Mouse (Mus musculus): ENCODE data around the gene Scube1. TPM values are rescaled to one million over a fixed set of nuclear protein-coding genes. Genes with fewer than 3 reads are reported as not detected.

Gene Scube1
- 0.18 and 0.27 TPM in 2 replicates for total RNA-seq (2014; rRNA removed)
- polyA plus RNA-seq (2012; rRNA removed), result 0.13 and 0.27 TPM in 2 replicates

DNA sequence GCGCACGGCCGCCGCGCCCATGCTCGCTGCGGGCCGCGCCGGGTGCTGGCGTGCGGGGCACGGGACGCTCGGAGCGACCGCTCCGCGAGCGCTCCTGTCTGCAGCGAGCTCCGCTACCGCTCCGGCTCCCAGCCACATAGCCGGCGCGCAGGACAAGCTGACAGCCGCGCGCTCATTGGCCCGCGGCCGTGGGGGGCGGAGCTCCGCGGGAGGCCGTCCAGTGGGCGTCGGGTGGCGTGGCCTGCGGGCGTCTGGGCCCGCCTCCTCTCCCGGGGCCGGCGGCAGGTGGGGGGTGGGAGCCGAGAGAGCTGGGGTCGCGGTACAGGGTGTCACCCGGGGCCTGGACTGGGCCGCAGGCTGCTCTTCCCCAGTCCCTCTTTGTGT, at the start of gene Scube1:
Scube1 (minus strand) TSS at position 136 of the 384 bp plus-strand sequence.
- no peaks in the 10 kb centered on the region for H3K36me3 ChIP-seq (ENCODE audit: control insufficient read depth, insufficient read depth, low read length)
- under 1% methylated on average over 51 of the region's 51 CpGs for WGBS
- peak; percentile 31 for DNase-seq (ENCODE audit: extremely low read depth, low read depth, low spot score)

DNA sequence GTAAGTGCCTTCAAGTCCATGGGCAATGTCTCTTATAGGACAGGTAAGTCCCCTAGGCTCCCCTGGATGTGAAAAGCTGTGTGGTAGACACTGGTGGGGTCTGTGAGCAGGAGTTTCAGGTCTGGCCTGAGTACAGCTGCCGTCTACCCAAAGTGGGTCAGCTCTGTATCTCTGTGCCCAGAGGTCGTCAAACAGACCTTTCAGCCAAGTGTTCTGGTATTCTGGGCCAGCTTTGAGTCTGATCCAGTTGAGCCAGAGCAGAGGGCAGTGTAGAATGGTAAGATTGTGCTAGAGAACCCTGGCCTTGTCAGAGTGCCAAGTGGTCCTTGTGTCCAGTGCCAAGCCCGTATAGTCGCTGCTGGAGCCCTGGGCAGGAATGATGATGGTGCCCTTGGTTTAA, 48.1 kb upstream of the Scube1 start:
- DNase-seq (ENCODE audit: extremely low read depth, low read depth, low spot score), result peak; percentile 82
- H3K27ac ChIP-seq (replicated peaks; ENCODE audit: insufficient read depth, low read depth, low read length), result no peak overlapping the region
- 30% methylated on average over 4 of the region's 4 CpGs for WGBS
- no peak overlapping the region for H3K9ac ChIP-seq (ENCODE audit: low read depth, low read length)
- no peaks in the 10 kb centered on the region for H3K36me3 ChIP-seq (ENCODE audit: control insufficient read depth, insufficient read depth, low read length)
- TF ChIP-seq POLR2A (IDR thresholded peaks at IDR 0.05; ENCODE audit: extremely low read depth, insufficient read depth, low read length) (no peak), CTCF (IDR thresholded peaks at IDR 0.05; ENCODE audit: low read depth, low read length) (no peak)
- no peaks in the 10 kb centered on the region for H3K27me3 ChIP-seq (ENCODE audit: control insufficient read depth, insufficient read depth, low read length)
- no peak overlapping the region for H3K4me3 ChIP-seq (ENCODE audit: insufficient read depth, low read depth, low read length)
- no peaks in the 10 kb centered on the region for H3K79me2 ChIP-seq (ENCODE audit: control insufficient read depth, insufficient read depth, low read length)
- no peaks in the 10 kb centered on the region for H3K4me1 ChIP-seq (ENCODE audit: control insufficient read depth, insufficient read depth, low read length)

More for the DNA sequence above, at the start of gene Scube1:
- no peak within 1 kb of the TSS for H3K27ac ChIP-seq (replicated peaks; ENCODE audit: insufficient read depth, low read depth, low read length)
- peak within 1 kb of the TSS; percentile 49; the same call in 1 of the 2 replicates for H3K4me3 ChIP-seq (ENCODE audit: insufficient read depth, low read depth, low read length)
- peak within 1 kb of the TSS; percentile 74 for H3K9ac ChIP-seq (ENCODE audit: low read depth, low read length)
- TF ChIP-seq CTCF (IDR thresholded peaks at IDR 0.05; ENCODE audit: low read depth, low read length) (no peak), POLR2A (IDR thresholded peaks at IDR 0.05; ENCODE audit: extremely low read depth, insufficient read depth, low read length) (no peak)
- H3K79me2 ChIP-seq (ENCODE audit: control insufficient read depth, insufficient read depth, low read length), result no peaks in the 10 kb centered on the region
- no peaks in the 10 kb centered on the region for H3K4me1 ChIP-seq (ENCODE audit: control insufficient read depth, insufficient read depth, low read length)
- H3K27me3 ChIP-seq (ENCODE audit: control insufficient read depth, insufficient read depth, low read length), result peaks cover 8% of the 10 kb centered on the region; the same call in 1 of the 2 replicates

DNA sequence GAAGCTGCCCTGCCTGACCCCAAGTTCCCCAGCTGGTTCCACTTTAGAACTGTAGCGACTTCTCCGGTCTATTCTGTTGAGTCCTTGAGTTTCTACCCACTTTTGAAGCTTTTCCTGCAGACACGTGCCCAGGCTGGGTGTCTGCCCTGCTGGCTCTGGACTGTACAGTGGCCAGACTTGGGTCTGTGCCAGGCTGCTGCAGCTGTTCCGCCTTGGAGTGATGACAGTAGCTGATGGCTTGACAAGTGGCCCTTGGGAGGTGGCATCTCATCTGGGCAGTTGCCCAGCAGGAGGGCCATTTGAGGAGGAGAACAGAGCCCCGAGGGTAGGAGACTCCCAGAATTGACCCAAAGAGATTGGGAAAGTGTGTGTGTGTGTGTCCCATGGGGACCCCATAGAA, 47.6 kb upstream of the Scube1 start:
- 45% methylated on average over 5 of the region's 5 CpGs for WGBS

GRCm38 (mm10) chr15:83771346-83772053, 46.7 kb upstream of the Scube1 start:
- H3K9ac ChIP-seq (ENCODE audit: low read depth, low read length), result no peak overlapping the region
- 69% methylated on average over 8 of the region's 8 CpGs for WGBS
- no peak for DNase-seq (ENCODE audit: extremely low read depth, low read depth, low spot score)
- no peak overlapping the region for H3K4me3 ChIP-seq (ENCODE audit: insufficient read depth, low read depth, low read length)
- H3K4me1 ChIP-seq (ENCODE audit: control insufficient read depth, insufficient read depth, low read length), result no peaks in the 10 kb centered on the region
- H3K79me2 ChIP-seq (ENCODE audit: control insufficient read depth, insufficient read depth, low read length), result no peaks in the 10 kb centered on the region
- no peak overlapping the region for H3K27ac ChIP-seq (replicated peaks; ENCODE audit: insufficient read depth, low read depth, low read length)
- no peak for TF ChIP-seq POLR2A (IDR thresholded peaks at IDR 0.05; ENCODE audit: extremely low read depth, insufficient read depth, low read length)
- TF ChIP-seq CTCF (IDR thresholded peaks at IDR 0.05; ENCODE audit: low read depth, low read length), result no peak
- no peaks in the 10 kb centered on the region for H3K36me3 ChIP-seq (ENCODE audit: control insufficient read depth, insufficient read depth, low read length)
- no peaks in the 10 kb centered on the region for H3K27me3 ChIP-seq (ENCODE audit: control insufficient read depth, insufficient read depth, low read length)

More for the DNA sequence above, 47.6 kb upstream of the Scube1 start:
- peak; percentile 74 for DNase-seq (ENCODE audit: extremely low read depth, low read depth, low spot score)
- no peak for TF ChIP-seq POLR2A (IDR thresholded peaks at IDR 0.05; ENCODE audit: extremely low read depth, insufficient read depth, low read length)
- TF ChIP-seq CTCF (IDR thresholded peaks at IDR 0.05; ENCODE audit: low read depth, low read length), result no peak
- Histone ChIP-seq H3K36me3 (ENCODE audit: control insufficient read depth, insufficient read depth, low read length) (no peaks in the 10 kb centered on the region), H3K9ac (ENCODE audit: low read depth, low read length) (no peak overlapping the region), H3K27ac (replicated peaks; ENCODE audit: insufficient read depth, low read depth, low read length) (no peak overlapping the region), H3K79me2 (ENCODE audit: control insufficient read depth, insufficient read depth, low read length) (no peaks in the 10 kb centered on the region), H3K4me1 (ENCODE audit: control insufficient read depth, insufficient read depth, low read length) (no peaks in the 10 kb centered on the region), H3K27me3 (ENCODE audit: control insufficient read depth, insufficient read depth, low read length) (no peaks in the 10 kb centered on the region), H3K4me3 (ENCODE audit: insufficient read depth, low read depth, low read length) (no peak overlapping the region)

- no peak overlapping the region for H3K9ac ChIP-seq (ENCODE audit: low read depth, low read length)
- H3K36me3 ChIP-seq (ENCODE audit: control insufficient read depth, insufficient read depth, low read length), result no peaks in the 10 kb centered on the region
- H3K79me2 ChIP-seq (ENCODE audit: control insufficient read depth, insufficient read depth, low read length), result no peaks in the 10 kb centered on the region
- DNase-seq (ENCODE audit: extremely low read depth, low read depth, low spot score), result no peak
- 38% methylated on average over 6 of the region's 6 CpGs for WGBS
- no peak overlapping the region for H3K4me3 ChIP-seq (ENCODE audit: insufficient read depth, low read depth, low read length)
- H3K27me3 ChIP-seq (ENCODE audit: control insufficient read depth, insufficient read depth, low read length), result no peaks in the 10 kb centered on the region
- no peak overlapping the region for H3K27ac ChIP-seq (replicated peaks; ENCODE audit: insufficient read depth, low read depth, low read length)
- TF ChIP-seq CTCF (IDR thresholded peaks at IDR 0.05; ENCODE audit: low read depth, low read length) (no peak), POLR2A (IDR thresholded peaks at IDR 0.05; ENCODE audit: extremely low read depth, insufficient read depth, low read length) (no peak)
- H3K4me1 ChIP-seq (ENCODE audit: control insufficient read depth, insufficient read depth, low read length), result no peaks in the 10 kb centered on the region
Observed at GRCm38 (mm10) chr15:83765388-83766029, 40.7 kb upstream of the Scube1 start.

DNA sequence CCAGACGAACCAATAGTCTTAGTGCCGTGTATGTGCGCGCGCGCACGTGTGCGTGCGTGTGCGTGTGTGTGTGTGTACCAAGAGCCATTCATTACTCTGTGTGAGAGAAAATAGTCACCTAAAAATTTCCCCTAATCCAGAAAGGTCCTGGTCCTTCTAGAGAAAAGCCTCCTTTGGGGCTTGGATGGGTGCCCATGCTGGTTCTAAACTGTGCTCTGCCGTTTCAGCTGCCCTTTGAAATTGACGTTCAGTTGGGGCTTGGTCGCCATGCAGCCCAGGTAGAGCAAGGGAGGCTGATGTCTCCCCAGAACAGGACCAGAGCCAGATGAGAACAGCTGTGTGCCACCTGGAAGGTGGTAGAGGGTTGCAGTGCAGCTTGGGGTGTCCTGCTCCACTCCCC, 36.7 kb upstream of the Scube1 start:
- Histone ChIP-seq H3K9ac (ENCODE audit: low read depth, low read length) (no peak overlapping the region), H3K4me3 (ENCODE audit: insufficient read depth, low read depth, low read length) (no peak overlapping the region), H3K4me1 (ENCODE audit: control insufficient read depth, insufficient read depth, low read length) (no peaks in the 10 kb centered on the region), H3K27me3 (ENCODE audit: control insufficient read depth, insufficient read depth, low read length) (no peaks in the 10 kb centered on the region), H3K36me3 (ENCODE audit: control insufficient read depth, insufficient read depth, low read length) (no peaks in the 10 kb centered on the region), H3K27ac (replicated peaks; ENCODE audit: insufficient read depth, low read depth, low read length) (no peak overlapping the region), H3K79me2 (ENCODE audit: control insufficient read depth, insufficient read depth, low read length) (no peaks in the 10 kb centered on the region)
- 87% methylated on average over 13 of the region's 13 CpGs for WGBS
- DNase-seq (ENCODE audit: extremely low read depth, low read depth, low spot score), result no peak
- TF ChIP-seq POLR2A (IDR thresholded peaks at IDR 0.05; ENCODE audit: extremely low read depth, insufficient read depth, low read length), result no peak
- TF ChIP-seq CTCF (IDR thresholded peaks at IDR 0.05; ENCODE audit: low read depth, low read length), result no peak
